Mouse (Mus musculus) granulocyte monocyte progenitor cell, adult 5-6 weeks (primary cell): ENCODE measurements around the gene Mrps22. TPM values are rescaled to one million over a fixed set of nuclear protein-coding genes. Genes with fewer than 3 reads are reported as not detected.
A peak's percentile ranks its signal among the peaks of the same experiment; 100 is the strongest.

Experiments used
- ATAC-seq: replicated peaks from 2 replicates; pipeline ENCODE4 v1.8.0; 2016; ENCODE audit warnings: mild to moderate bottlenecking, moderate TSS enrichment, inconsistent platforms; ENCODE audit not compliant: poor library complexity, severe bottlenecking
- total RNA-seq, 2 experiments: library from RNA; stranded (forward) in 1 of 2; stranded (reverse) in 1 of 2; fragments of 200-712, 200-1000 nt in 1 of 2; fragments of >200 nt in 1 of 2; fragmentation: Nextera tagmentation in 1 of 2; gene quantifications; 2 replicates each; pipeline ENCODE4 v1.2.3; 2014 to 2017

Mrps22 gene
- total RNA-seq (2014; fragmentation: Nextera tagmentation) (33.5 and 41.3 TPM in 2 replicates), total RNA-seq (2017) (75.7 and 77.1 TPM in 2 replicates)

DNA sequence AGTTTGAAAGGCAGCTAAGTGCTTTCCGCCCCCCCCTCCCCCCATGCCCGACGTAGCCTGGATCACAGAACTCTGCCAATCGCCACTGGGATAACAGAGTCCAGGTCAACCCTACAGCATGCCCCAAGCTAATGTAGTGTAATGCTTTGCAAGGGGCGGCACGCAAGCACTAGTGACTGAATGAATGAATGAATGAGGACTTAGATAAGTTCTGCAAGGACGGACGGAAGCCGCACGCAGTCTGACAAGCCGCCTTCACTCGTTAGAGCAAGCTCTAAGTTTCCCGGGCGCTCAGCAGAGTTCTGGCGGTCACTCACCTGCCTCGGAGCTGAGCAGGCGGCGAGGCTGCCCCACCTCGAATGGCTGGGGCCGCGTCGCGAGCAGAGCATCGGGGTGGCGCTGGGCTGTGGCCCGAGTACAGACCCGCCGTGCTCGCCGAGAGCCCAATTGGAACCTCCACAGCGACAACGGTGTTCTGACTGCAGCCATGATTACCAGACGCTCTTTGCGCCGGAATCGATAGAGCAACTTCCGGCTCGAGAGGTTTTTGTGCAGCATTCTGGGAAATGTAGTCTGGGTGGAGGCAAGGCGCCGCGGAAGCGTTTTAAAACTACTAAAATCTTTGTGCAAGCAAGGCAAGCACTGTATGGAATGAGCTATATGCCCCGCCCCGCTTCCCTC, at the start of gene Mrps22:
Mrps22 (minus strand) TSS at position 505 of the 681 bp plus-strand sequence.
- peak; percentile 98 for ATAC-seq

DNA sequence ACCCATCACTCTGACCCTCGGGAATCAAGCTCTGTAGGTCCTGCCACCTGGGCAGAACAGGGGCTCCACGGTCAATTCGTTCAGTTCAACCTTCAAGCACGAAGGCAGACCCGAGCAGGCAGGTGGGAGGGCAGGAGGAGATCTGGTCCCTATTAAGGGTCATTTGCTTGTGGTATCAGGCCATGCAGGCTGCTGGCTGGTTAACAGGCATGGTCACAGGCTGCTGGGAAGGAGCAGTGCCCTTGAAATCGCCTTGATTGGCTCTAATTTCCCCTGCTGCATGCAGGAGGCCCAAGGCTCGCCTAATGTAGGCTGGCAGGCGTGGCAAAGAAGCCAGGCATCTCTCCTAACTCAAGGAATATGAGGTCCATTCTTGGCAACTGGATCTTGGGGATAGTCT, 49.1 kb upstream of the Mrps22 start:
- ATAC-seq = no peak

DNA sequence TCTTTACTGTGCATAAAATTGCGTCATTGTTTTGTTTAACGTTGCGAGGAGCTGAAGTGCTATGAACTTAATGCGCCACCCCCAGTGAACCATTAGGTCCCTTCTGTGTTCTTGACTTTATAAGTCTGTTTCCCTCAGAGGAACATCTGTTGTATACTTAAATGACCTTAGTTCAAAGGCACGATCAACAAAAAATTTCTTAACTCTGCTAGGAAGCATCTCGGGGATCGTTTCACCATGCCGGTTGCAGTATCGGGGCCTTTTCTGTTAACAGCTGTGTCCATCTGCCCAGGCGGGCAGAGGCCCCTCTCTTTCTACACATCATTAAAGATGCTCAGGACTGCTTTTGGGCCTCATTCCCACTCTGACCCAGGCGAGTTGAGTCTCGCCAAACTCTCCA, 46.0 kb upstream of the Mrps22 start:
- no peak for ATAC-seq

DNA sequence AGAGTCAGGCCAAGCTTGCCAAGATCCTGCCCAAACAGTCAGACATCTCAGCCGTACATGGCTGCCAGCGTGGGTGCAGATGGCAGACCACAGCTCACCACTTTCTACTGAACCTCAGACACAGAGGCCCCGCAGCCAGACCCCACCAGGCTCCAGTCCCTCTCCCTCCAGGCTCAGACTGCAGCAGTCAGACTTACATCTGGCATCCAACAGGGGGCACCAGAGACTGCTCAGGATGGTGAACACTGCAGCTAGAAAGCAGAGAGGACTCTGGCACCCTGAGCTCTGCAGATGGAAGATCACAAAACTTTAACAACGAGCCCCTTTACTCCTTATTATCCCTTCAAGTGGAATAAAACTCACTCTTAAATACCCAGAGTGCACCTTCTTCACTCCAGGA, 44.3 kb upstream of the Mrps22 start:
- ATAC-seq = peak; percentile 58

DNA sequence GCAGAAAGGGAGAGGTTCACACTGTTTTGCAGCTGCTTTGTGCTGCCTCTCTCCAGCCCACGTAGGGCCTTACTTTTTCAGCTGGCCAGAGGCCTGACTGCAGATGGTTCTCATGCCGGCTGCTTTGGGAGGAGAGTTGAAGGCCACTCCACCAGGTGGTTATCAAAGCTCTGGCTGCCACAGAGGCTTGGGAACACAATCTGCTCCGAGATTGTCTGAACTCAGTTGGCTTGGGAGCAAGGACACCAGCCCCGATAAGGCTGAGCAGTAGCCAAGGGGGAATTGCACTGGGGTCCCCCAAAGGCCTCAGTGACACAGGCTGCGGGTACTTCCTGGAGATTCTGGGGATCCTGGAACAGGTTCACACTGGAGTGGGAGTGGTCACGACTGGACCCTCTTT, 40.7 kb upstream of the Mrps22 start:
- ATAC-seq = no peak

DNA sequence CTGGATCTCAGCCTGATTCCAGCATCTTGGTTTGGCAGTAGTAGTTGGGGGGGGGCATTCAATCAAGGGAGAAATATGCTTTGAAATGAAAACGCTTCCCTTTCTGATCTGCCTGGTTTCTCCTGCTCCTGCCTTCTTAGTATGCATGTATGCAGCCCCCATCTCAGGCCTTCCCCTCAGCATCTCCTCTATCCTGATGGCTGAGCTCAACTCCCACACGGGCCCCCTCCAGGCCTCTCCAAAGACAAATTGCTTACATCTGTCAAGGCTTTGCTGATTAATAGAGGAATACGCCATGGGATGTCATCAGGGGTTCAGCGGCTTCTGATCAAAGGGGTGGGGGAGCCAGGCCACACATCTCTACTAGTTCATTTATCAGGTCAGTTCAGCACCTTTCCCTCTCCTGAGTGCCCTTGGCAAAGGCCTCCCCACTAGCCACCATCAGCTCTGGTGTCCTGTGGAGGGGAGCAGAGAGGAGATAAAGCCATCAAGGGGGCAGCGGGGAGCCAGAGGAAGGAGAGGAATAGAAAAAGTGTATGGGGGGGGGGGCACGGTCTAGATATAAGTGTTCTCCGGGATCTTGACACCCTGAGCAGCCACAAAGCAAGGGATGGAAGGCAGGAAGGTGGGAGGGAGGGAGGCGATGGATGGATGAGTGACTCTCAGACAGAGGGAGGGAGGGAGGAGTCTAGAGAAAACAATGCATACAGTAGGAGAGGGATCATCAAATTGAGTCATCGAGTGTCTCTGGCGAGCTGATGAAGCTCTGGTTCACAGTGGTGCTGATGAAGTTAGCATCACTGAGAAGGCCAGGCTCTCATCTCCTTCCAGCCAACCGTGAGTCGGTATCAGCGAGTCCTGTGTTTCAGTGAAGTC, 32.1 kb upstream of the Mrps22 start:
- ATAC-seq = no peak

DNA sequence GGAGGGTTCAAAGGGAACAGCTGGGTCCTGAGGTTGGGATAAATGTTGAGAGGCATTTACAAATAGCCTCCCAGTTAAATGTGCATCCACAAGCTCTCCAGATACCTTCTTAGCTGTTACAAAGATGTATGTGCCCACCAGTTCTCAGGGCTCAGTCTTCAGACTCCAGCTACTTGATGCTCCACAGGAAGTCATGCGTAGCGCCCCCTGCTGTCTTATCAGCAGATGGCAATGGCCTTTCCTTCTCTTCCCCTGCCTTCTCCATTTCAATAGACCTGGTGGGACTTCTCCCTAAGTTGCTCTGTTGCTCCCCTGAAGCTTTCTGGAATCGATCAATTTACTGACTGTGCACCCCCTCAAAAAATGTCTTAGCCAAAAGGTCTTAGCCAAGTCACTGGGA, 27.0 kb upstream of the Mrps22 start:
- no peak for ATAC-seq

DNA sequence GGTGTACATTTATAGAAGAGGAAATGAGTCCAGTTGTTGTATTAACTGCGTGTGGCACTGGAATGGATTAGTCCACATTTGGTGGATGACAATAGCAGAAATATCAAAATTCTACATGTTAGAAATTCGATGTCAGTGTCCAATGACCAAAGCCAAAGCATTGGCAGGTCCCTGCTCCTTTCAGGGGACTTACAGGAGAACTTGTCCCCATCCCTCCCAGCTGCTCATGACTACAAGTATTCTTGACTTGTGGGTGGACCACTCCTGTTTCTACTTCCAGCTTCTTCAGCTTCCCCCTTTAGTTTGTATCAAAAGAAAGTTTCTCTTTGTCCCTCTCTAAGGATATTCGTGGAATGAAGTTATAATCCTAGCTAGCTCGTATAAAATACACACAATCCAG, 3.4 kb upstream of the Mrps22 start:
- ATAC-seq = no peak

DNA sequence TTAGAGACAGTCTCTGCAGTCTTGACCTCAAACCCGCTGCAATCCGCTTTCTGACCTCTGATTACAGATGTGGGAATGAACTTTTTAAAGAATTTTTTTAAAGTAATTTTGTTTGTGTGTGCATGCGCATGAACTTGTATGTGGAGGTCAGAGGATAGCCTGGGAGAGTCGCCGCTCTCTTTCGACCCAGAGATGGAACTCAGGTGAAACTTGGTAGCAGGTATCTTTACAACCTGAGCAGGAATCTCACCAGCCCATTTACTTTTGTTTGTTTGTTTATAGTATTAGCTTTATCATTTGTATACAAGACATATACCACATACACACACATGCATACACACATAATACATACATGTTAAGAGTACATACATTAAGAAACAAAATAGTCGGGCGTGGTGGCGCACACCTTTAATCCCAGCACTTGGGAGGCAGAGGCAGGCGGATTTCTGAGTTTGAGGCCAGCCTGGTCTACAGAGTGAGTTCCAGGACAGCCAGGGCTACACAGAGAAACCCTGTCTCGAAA, 438 bp upstream of the Mrps22 start:
- ATAC-seq = no peak

DNA sequence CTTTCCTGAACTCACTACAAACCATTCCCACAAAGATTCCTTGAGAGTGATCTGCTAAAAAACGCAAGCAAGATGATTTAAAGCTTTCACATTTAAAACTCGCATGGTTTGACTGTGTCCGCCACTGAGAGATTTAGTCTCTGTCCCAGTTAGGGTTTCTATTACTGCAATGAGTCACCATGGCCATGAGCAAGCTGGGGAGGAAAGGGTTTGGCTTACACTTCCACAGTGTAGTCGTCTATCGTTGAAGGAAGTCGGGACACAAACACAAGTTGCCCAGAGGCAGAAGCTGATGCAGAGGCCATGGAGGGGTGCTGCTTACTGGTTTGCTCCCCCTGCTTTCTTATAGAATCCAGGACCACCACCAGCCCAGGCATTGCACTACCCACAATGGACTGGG, 1.4 kb downstream of the Mrps22 start:
- ATAC-seq = no peak

DNA sequence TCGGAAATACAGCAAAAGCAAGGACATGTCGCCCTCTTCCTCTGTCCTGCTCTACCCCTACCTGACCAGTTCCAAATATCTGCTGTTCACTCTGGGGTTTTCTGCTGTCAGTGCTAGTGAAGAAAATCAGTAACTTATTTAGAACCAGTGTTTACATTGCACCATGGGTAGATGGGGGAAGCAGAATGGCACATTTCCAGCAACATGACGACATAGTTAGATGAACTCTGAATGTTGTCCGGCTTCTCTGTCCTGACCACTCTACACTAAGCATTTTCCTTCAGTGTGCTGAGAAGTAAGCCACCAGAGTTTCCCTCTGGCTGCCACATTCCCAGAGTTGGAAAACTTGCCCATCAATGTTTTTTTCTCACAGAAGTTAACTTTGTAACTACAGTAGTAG, 17.6 kb downstream of the Mrps22 start:
- ATAC-seq = no peak

DNA sequence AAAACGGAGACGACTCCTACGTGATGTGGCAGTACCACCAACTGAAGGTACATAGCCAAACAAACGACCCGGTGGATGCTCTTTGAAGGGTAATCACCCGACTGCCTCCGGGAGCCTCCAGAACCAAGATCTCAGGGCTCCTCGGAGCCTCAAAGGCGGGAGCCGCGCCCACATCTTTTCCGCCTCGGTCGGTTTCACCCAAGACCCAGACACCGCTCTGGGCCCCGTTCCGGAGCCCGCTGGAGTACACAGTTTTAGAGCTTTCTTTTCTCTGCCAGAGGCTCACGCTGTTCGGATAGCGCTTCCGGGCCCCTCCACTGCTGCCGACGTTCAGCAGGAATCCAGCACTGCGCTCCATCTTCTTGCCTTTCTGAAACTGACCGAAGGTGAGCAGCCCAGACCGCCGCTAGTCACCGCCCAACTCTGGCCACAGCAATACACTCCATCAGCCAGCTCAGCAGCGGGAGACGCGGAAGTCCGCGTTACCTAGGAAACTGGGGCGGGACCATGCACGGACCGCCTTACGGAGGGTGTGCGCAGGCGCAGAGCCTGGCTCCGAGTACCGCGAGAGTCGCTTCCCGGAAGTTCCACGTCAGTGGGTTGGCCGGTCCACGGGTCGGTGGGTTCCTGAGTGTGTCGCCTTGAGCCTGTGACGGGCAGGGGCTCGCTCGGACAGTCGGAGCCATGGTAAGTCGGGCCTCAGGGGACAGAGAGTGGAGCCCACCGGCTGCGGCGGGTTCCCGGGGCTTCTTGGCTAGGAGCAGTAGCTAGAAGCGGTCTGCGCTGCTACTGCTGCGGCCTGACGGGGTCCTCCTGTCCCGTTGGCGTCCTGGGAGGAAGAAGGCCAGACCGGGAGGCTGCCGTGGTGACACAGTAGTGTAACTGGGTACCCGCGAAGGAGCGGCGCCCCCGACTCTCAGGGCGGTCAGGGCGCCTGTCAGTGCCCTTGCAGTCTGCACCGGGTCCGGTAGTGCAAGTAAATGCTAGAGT, 38.0 kb downstream of the Mrps22 start, which contains the start of gene Copb2:
Copb2 (plus strand) TSS at position 585 of the 990 bp plus-strand sequence.
- ATAC-seq = peak; percentile 94

DNA sequence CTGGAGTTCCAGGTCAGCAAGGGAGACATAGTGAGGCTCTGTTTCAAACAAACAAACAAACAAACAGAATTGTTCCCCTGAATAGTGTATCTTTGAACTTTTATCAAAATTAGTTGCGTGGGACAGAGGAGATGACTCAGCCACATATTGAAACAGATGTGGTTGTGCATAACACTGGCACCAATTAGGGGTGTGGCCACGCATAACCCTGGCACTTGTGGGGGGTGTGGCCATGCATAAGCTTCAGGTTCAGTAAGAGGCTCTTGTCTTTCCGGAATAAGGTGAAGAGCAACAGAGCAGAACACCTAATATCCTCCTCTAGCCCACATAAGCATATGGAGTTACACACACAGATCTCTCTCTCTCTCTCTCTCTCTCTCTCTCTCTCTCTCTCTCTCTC, 57.4 kb downstream of the Mrps22 start:
- no peak for ATAC-seq

Other genes starting within 250 kb of the Mrps22 start
- 0.73 TPM in 1 of 2 replicates, not detected in the other for gene Rbp1, start 178.7 kb downstream of the Mrps22 start, total RNA-seq (2014; fragmentation: Nextera tagmentation)
- 0.46 TPM in 1 of 2 replicates, not detected in the other for gene Rbp1, start 178.7 kb downstream of the Mrps22 start, total RNA-seq (2017)
- gene Rbp2, start 115.5 kb downstream of the Mrps22 start, total RNA-seq (2014; fragmentation: Nextera tagmentation) = not detected in 2 replicates
- gene Rbp2, start 115.5 kb downstream of the Mrps22 start, total RNA-seq (2017) = not detected in 2 replicates
- 135 and 138 TPM in 2 replicates for gene Copb2, start 37.9 kb downstream of the Mrps22 start, total RNA-seq (2014; fragmentation: Nextera tagmentation)
- 183 and 237 TPM in 2 replicates for gene Copb2, start 37.9 kb downstream of the Mrps22 start, total RNA-seq (2017)
- not detected in 2 replicates for gene Prr23a1, start 240.8 kb upstream of the Mrps22 start, total RNA-seq (2014; fragmentation: Nextera tagmentation)
- gene Prr23a1, start 240.8 kb upstream of the Mrps22 start, total RNA-seq (2017) = not detected in 2 replicates